Mouse (Mus musculus) embryo, embryonic 10 days (tissue): ENCODE measurements around the gene Aff1.
A peak's percentile ranks its signal among the peaks of the same experiment; 100 is the strongest.

Experiments
- DNase-seq: peaks from one replicate; pipeline ENCODE4 v3.0.0-alpha.2; 2015; ENCODE audit warnings: low spot score

Aff1 gene

GRCm38 (mm10) chr5:103726281-103726938 is 34.2 kb downstream of the Aff1 start:
- peak; percentile 48 for DNase-seq

GRCm38 (mm10) chr5:103727777-103728395 is 35.7 kb downstream of the Aff1 start:
- no peak for DNase-seq

- DNase-seq: no peak
Observed at GRCm38 (mm10) chr5:103729225-103729624, 37.1 kb downstream of the Aff1 start.

GRCm38 (mm10) chr5:103730142-103730541 is 38.0 kb downstream of the Aff1 start:
- no peak for DNase-seq

- DNase-seq: peak; percentile 59
Observed at GRCm38 (mm10) chr5:103730727-103731126, 38.6 kb downstream of the Aff1 start.

GRCm38 (mm10) chr5:103732581-103732980 is 40.4 kb downstream of the Aff1 start:
- DNase-seq: no peak

GRCm38 (mm10) chr5:103735411-103736112 is 43.4 kb downstream of the Aff1 start:
- no peak for DNase-seq

- DNase-seq: no peak
Observed at GRCm38 (mm10) chr5:103736553-103737207, 44.5 kb downstream of the Aff1 start.

- no peak for DNase-seq
Observed at GRCm38 (mm10) chr5:103737208-103738066, 45.3 kb downstream of the Aff1 start.

GRCm38 (mm10) chr5:103738509-103738908 is 46.3 kb downstream of the Aff1 start:
- DNase-seq: no peak

GRCm38 (mm10) chr5:103739163-103739562 is 47.0 kb downstream of the Aff1 start:
- DNase-seq: no peak

- no peak for DNase-seq
Observed at GRCm38 (mm10) chr5:103740093-103740902, 48.1 kb downstream of the Aff1 start.

- DNase-seq: no peak
Observed at GRCm38 (mm10) chr5:103740903-103741246, 48.7 kb downstream of the Aff1 start.

GRCm38 (mm10) chr5:103741443-103741842 is 49.3 kb downstream of the Aff1 start:
- no peak for DNase-seq

- DNase-seq: no peak
Observed at GRCm38 (mm10) chr5:103741992-103742391, 49.8 kb downstream of the Aff1 start.

- DNase-seq: no peak
Observed at GRCm38 (mm10) chr5:103744531-103744930, 52.4 kb downstream of the Aff1 start.

- DNase-seq: no peak
Observed at GRCm38 (mm10) chr5:103745635-103746034, 53.5 kb downstream of the Aff1 start.

GRCm38 (mm10) chr5:103746561-103747085 is 54.4 kb downstream of the Aff1 start:
- no peak for DNase-seq

GRCm38 (mm10) chr5:103747098-103747497 is 54.9 kb downstream of the Aff1 start:
- no peak for DNase-seq

- DNase-seq: no peak
Observed at GRCm38 (mm10) chr5:103748343-103748742, 56.2 kb downstream of the Aff1 start.
